Mouse (Mus musculus): Measurements from ENCODE around the gene Sort1.

GRCm38 (mm10) chr3:108287811-108288805 is 4.2 kb downstream of the Sort1 start:
- TF ChIP-seq CTCF (conservative IDR thresholded peaks at IDR 0.05; ENCODE audit: low read length) (no peak), POU5F1 (IDR thresholded peaks at IDR 0.05; ENCODE audit: borderline replicate concordance, low read length) (no peak), NANOG (IDR thresholded peaks at IDR 0.05; ENCODE audit: borderline replicate concordance, low read length) (no peak)
